Mouse (Mus musculus) liver, embryonic 16.5 days (tissue): ENCODE results near the gene Kif12. TPM values are rescaled to one million over a fixed set of nuclear protein-coding genes. Genes with fewer than 3 reads are reported as not detected.
A peak's percentile ranks its signal among the peaks of the same experiment; 100 is the strongest.

Experiments used
- ATAC-seq: fragments of 200-750 bp; cut with Nextera tagmentation; 2 replicates; pipeline ENCODE4 v1.8.0; 2017; ENCODE audit warnings: low read depth, mild to moderate bottlenecking, moderate number of reproducible peaks, moderate library complexity
- H3K27ac ChIP-seq: fragments of 300-500 bp; sonication (generic); 2 replicates; pipeline ENCODE4 v1.5.1; 2014; ENCODE audit warnings: mild to moderate bottlenecking, low read length
- H3K27me3 ChIP-seq: fragments of 300-500 bp; sonication (generic); 2 replicates; pipeline ENCODE4 v1.6.1; 2014; ENCODE audit warnings: low read depth, low read length, mixed read lengths; ENCODE audit not compliant: control insufficient read depth, insufficient read depth
- H3K36me3 ChIP-seq: fragments of 300-500 bp; sonication (generic); 2 replicates; pipeline ENCODE4 v1.6.1; 2014; ENCODE audit warnings: mild to moderate bottlenecking; ENCODE audit not compliant: control insufficient read depth, insufficient read depth
- H3K4me1 ChIP-seq: fragments of 300-500 bp; sonication (generic); 2 replicates; pipeline ENCODE4 v1.6.1; 2014; ENCODE audit warnings: low read depth, low read length, mixed read lengths; ENCODE audit not compliant: control insufficient read depth
- H3K4me2 ChIP-seq: fragments of 300-500 bp; sonication (generic); 2 replicates; pipeline ENCODE4 v1.6.1; 2014; ENCODE audit warnings: low read depth, low read length, mixed read lengths
- H3K4me3 ChIP-seq: fragments of 300-500 bp; sonication (generic); 2 replicates; pipeline ENCODE4 v1.5.1; 2014; ENCODE audit warnings: low read depth, mild to moderate bottlenecking, low read length
- H3K9ac ChIP-seq: fragments of 300-500 bp; sonication (generic); 2 replicates; pipeline ENCODE4 v1.6.1; 2014; ENCODE audit warnings: low read depth, low read length
- H3K9me3 ChIP-seq: fragments of 300-500 bp; sonication (generic); replicated peaks from 2 replicates; pipeline ENCODE4 v1.6.1; 2016; ENCODE audit warnings: low read length; ENCODE audit not compliant: control insufficient read depth
- WGBS: fragments of 180-500 bp; shearing (Covaris S2); extraction: QIAGEN DNeasy Blood & Tissue Kit; methylation state at CpG from one replicate; pipeline ENCODE4 v1.1.7; 2014; ENCODE audit not compliant: insufficient replicate concordance; 5-methylcytosine and 5-hydroxymethylcytosine counted together
- polyA plus RNA-seq: library from polyadenylated mRNA; unstranded; fragments of >200 nt; fragmentation: Nextera tagmentation; extraction: Ambion mirVana; gene quantifications from 2 replicates; pipeline ENCODE4 v1.2.1, GENCODE M21; 2015

The Kif12 gene
- polyA plus RNA-seq, 1 experiment from 2014 or later: 5.3 TPM

GRCm38 (mm10) chr4:63213907-63214621 is 42.1 kb upstream of the Kif12 start, which contains the start of gene Col27a1:
Gene Col27a1 (plus strand): TSS chr4:63214004.
- ATAC-seq: peak; percentile 17; the same call in 1 of the 2 replicates
- peaks cover 37% of the 10 kb centered on the region for H3K27me3 ChIP-seq
- H3K4me3 ChIP-seq: peak within 1 kb of the TSS; percentile 43
- no peaks in the 10 kb centered on the region for H3K9me3 ChIP-seq
- no peaks in the 10 kb centered on the region; the same call in 1 of the 2 replicates for H3K4me1 ChIP-seq
- no peak within 1 kb of the TSS for H3K27ac ChIP-seq
- H3K36me3 ChIP-seq: no peaks in the 10 kb centered on the region
- no peak within 1 kb of the TSS for H3K9ac ChIP-seq
- WGBS: under 1% methylated on average over 61 of the region's 61 CpGs
- H3K4me2 ChIP-seq: peak within 1 kb of the TSS; percentile 67

DNA sequence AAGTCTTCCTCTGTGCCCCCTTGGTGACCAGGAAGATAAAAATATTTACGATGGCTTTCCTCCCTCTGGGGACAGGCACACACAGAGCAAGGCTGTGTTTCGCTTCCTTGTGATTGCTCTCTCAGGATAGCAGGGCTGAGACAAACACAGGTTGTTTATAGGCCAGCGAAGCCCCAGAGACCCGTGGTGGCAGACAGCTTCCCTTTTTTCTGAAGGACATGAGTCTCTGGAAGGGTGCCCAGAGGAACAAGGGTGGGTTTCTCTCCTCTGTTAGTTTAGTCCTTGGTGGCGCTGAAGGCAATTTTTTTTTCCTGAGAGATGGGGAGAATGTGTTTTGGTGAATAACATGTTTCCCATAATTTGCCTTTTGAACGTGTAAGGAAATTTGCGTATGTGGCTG is 33.7 kb upstream of the Kif12 start:
- ATAC-seq: no peak
- no peak overlapping the region for H3K4me2 ChIP-seq
- H3K9ac ChIP-seq: no peak overlapping the region
- no peak overlapping the region for H3K4me3 ChIP-seq
- whole genome bisulfite sequencing: 37% methylated on average over 7 of the region's 7 CpGs
- no peaks in the 10 kb centered on the region for H3K9me3 ChIP-seq
- no peak overlapping the region for H3K27ac ChIP-seq
- no peaks in the 10 kb centered on the region for H3K36me3 ChIP-seq
- no peaks in the 10 kb centered on the region for H3K27me3 ChIP-seq
- H3K4me1 ChIP-seq: no peaks in the 10 kb centered on the region

DNA sequence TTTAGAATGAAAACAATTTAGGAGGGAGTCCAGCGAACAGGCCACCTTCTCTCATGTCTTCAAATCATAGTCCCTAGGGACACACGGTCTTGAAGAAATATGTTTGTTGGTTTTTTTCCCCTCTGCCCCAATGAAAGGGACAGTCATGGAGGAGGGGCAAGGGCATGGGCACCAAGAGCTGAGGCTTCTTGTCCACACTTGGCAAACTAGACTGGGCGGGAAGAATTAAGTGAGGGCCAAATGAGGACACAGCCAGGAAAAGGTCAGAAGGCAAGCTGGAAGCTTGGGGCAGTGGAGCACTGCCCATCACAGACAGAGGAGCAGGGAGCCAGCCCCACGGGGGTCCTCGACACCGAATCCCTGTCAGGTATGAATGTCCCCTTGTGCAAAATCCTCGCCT is 31.9 kb upstream of the Kif12 start:
- H3K27ac ChIP-seq: no peak overlapping the region
- WGBS: 65% methylated on average over 7 of the region's 7 CpGs
- H3K36me3 ChIP-seq: no peaks in the 10 kb centered on the region

GRCm38 (mm10) chr4:63199366-63199765 is 27.4 kb upstream of the Kif12 start:
- Histone ChIP-seq H3K36me3 (no peaks in the 10 kb centered on the region), H3K4me2 (no peak overlapping the region), H3K9ac (no peak overlapping the region), H3K27ac (no peak overlapping the region), H3K4me3 (no peak overlapping the region), H3K4me1 (no peaks in the 10 kb centered on the region), H3K27me3 (no peaks in the 10 kb centered on the region), H3K9me3 (no peaks in the 10 kb centered on the region)
- no peak for ATAC-seq
- WGBS: 66% methylated on average over 5 of the region's 5 CpGs

More for the DNA sequence above, 31.9 kb upstream of the Kif12 start:
- Histone ChIP-seq H3K27me3 (no peaks in the 10 kb centered on the region), H3K9me3 (no peaks in the 10 kb centered on the region), H3K4me3 (no peak overlapping the region), H3K9ac (no peak overlapping the region), H3K4me2 (no peak overlapping the region), H3K4me1 (no peaks in the 10 kb centered on the region)
- no peak for ATAC-seq

DNA sequence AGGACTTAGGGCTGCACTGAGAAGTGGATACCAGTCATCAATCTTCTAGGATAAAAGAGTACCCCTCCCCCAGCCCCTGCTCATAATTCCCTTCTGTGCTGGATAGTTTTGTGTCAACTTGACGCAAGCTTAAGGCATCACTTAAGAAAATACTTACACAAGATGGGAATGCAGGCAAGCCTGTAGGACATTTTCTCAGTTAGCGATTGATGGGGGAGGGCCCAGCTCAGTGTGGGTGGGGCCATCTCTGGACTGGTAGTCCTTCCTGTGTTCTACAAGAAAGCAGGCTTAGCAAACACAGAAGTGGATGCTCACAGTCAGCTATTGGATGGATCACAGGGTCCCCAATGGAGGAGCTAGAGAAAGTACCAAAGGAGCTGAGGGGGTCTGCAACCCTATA is 22.4 kb upstream of the Kif12 start:
- no peak for ATAC-seq
- no peak overlapping the region for H3K9ac ChIP-seq
- H3K9me3 ChIP-seq: no peaks in the 10 kb centered on the region
- no peak overlapping the region for H3K27ac ChIP-seq
- 68% methylated on average over 2 of the region's 2 CpGs for WGBS
- no peaks in the 10 kb centered on the region for H3K36me3 ChIP-seq
- H3K27me3 ChIP-seq: no peaks in the 10 kb centered on the region
- no peaks in the 10 kb centered on the region for H3K4me1 ChIP-seq
- H3K4me3 ChIP-seq: no peak overlapping the region
- no peak overlapping the region for H3K4me2 ChIP-seq

DNA sequence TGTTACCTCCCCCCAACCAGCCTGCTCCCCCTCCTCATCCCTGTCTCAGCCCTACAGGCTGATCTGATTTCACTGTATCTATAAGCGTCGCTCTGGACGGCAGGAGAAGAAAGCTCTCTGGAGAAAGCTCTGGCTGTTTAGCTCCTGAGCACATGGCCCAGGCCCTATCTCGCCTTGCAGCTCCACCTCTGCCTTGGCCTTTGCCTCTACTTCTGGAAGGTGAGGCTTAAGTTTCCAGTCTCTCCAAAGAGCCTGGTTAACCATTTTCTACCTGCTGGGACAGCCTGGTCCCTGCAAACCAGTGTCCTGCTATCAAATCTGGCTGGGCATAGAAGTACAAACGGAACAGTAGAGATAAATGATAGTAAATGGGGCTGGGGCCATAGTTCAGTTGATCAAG is 19.7 kb upstream of the Kif12 start:
- H3K27me3 ChIP-seq: no peaks in the 10 kb centered on the region
- 44% methylated on average over 5 of the region's 5 CpGs for WGBS
- no peak overlapping the region for H3K4me2 ChIP-seq
- no peaks in the 10 kb centered on the region for H3K36me3 ChIP-seq
- no peak overlapping the region for H3K27ac ChIP-seq
- ATAC-seq: no peak
- no peak overlapping the region for H3K9ac ChIP-seq
- H3K4me3 ChIP-seq: no peak overlapping the region
- no peaks in the 10 kb centered on the region for H3K9me3 ChIP-seq
- H3K4me1 ChIP-seq: no peaks in the 10 kb centered on the region

DNA sequence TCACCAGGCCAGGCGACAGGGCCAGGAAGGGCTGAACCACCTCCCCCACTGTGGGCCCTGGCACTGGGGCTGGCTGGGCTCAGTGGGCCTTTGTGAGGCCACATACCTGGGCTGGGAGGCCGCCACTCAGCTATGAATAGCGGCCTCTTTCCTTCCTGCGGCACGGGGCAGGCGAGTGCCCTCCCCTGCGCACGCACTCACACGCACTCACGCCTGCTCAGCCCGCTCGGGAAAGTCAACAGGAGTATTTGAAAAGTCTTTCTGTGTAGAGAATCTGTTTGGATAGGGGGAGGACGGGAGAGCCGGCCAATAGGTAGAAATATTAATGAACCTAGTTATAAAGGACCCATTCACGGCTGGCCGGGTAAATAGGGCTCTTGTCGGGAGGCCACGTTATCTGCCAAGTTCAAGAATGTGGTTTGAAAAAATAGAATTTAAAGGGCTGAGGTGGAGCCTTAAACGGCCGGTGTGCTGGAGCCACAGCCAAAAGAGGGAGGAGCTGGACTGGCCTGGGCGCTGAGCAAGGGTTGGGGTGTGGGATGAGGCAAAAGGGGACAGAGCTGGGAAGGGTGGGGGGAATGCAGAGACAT is 14.4 kb upstream of the Kif12 start:
- Histone ChIP-seq H3K9ac (no peak overlapping the region), H3K36me3 (no peaks in the 10 kb centered on the region), H3K4me2 (peak overlapping the region; percentile 27; the same call in 1 of the 2 replicates), H3K9me3 (no peaks in the 10 kb centered on the region), H3K27ac (peak overlapping the region; percentile 56), H3K4me1 (no peaks in the 10 kb centered on the region), H3K27me3 (no peaks in the 10 kb centered on the region), H3K4me3 (no peak overlapping the region)
- ATAC-seq: peak; percentile 86
- 52% methylated on average over 21 of the region's 21 CpGs for WGBS

- Histone ChIP-seq H3K9ac (no peak overlapping the region), H3K4me3 (no peak overlapping the region), H3K4me2 (no peak overlapping the region), H3K27me3 (no peaks in the 10 kb centered on the region), H3K36me3 (no peaks in the 10 kb centered on the region), H3K9me3 (no peaks in the 10 kb centered on the region), H3K4me1 (no peaks in the 10 kb centered on the region), H3K27ac (no peak overlapping the region)
- peak; percentile 46 for ATAC-seq
- 10% methylated on average over 5 of the region's 5 CpGs for WGBS
Observed at GRCm38 (mm10) chr4:63181556-63181955, 9.6 kb upstream of the Kif12 start.

DNA sequence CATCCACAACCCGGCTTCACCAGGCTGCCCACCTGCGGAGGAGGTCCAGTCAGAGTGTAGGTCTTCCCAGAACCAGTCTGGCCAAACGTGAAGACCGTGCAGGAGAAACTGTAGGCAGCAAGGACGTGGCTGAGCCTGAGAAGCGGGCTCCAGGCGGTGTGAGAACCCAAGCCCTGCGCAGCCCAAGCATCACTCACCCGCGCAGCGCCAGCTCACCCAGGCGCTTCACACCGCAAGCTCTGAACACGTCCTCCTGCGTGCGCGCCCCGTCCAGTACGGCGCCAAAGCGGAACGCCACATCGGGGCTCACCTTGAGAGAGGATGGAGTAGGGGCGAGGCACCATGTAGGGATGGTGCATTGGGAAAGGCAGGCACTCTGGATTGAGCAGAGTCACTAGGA is 809 bp downstream of the Kif12 start:
- Histone ChIP-seq H3K4me3 (peak overlapping the region; percentile 32), H3K4me2 (peak overlapping the region; percentile 33), H3K4me1 (no peaks in the 10 kb centered on the region), H3K9me3 (no peaks in the 10 kb centered on the region), H3K9ac (no peak overlapping the region), H3K27me3 (no peaks in the 10 kb centered on the region), H3K27ac (no peak overlapping the region), H3K36me3 (no peaks in the 10 kb centered on the region)
- ATAC-seq: no peak
- WGBS: 40% methylated on average over 24 of the region's 24 CpGs
